Mouse (Mus musculus) brain, embryonic 18.5 days (tissue): ENCODE data around the gene Slc22a15.

ENCODE experiments used
- DNase-seq: peaks from one replicate; pipeline ENCODE4 v3.0.0-alpha.2; 2012; ENCODE audit warnings: low read depth, low spot score

The Slc22a15 gene

DNA sequence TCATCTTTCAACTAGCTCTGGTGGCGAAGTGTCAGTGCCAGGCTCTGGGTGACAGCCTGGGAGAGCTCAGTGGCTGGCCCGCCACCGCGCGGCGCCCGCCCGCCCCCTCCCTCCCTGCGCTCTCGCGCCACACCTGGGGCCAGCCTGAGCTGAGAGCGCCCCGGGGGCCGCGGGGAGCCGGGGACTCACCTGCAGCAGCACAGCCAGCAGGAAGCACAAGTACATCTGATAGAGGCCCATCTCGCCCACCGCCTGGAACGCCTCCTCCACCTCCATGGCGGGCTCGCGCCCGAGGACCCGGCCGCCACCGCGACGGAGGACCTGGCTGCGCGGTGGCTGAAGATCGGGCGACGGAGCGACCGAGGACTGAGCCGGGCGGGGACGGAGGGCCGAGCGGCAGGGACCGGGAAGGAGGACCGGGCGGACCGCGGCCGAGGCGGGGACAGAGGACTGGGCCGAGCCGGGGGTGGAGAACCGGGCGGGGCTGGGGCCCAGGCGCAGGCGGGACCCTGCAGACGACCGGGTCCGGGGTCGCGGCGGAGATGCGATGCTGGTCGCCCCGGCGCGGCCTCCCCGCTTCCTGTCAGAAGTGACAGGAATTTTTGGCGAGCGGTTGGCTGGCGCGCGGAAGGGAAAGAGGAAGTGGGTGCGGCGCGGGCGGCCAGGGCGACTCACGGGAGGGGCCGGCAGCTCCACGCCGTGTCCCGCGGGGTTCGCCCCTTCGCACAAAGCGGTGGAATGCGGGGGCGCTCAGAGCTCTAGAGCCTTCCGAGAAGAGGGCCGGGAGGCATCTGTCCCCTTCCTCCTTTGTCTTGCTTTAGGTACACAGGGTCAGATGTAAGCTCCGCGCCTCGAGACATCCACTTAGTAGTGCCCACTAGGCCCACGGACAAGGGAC lies at the start of gene Slc22a15:
Gene Slc22a15 (minus strand): TSS at position 611 of the 898 bp plus-strand sequence.
- DNase-seq, result no peak

DNA sequence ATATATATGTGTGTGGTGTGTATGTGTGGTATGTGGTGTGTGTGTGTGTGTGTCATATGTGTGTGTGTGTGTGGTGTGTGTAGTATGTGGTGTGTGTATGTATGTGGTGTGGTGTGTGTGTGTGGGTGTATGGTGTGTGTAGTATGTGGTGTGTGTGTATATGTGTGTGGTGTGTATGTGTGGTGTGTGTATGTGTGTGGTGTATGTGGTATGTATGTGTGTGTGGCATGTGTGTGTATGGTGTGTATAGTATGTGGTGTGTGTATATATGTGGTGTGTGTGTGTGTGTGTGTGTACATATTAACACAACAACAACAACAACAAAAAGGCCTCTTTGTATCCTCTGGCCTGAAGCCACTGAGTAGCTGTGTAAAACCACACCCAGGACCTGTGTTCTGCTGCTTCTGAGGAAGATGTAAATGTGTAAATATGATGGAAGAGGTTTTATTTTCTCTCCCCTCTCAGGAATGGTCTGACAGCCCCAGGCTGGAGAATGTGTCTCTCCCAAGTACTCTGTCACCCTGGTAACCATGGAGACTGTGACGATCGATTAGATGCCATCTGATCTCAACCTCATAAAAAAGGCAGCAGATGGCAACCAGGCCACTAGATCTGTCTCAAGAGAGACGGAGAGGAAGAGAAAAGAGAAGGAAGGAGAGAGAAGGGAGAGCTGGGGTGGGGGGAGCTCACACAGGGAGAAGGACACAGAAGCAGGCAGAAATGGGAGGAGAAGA lies 42.7 kb upstream of the Slc22a15 start:
- DNase-seq, result no peak

DNA sequence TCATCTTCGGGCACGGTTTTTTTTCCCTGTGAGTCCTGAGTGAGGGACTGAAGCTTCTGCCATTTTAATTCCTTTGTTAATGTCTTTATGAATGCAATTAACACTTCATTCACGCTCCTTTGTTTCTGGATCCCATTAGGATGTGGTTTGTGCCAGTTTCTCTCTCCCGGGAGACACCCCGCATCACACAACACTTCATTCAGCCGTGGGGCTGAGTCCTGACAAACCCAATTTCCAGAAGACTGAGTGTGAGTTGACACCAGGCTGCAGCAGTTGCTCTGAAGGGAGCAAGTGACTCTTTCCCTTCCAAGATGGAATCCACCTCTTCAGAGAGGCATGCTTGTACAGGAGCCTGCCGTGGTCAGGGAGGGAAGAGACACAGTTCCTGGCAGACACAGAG lies 40.1 kb upstream of the Slc22a15 start:
- DNase-seq, result no peak

DNA sequence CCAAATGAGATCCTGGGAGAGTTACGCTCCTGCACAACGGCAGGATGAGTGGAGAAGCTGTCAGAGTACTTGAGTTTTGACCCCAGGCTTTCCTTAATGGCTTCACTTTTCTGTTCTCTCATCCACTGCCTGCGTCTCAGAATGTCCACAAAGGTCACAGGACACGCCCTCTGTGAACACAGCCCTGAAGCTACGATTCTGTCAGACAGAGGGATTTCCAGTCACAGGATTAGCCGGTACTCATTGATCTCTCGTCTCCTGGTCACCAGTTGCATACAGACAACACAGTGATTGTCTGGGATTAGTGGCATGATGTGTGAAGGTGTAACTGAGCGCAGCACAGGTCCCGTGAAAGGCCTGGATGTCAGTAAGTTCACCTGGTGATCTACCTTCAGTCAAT lies 39.2 kb upstream of the Slc22a15 start:
- no peak for DNase-seq

DNA sequence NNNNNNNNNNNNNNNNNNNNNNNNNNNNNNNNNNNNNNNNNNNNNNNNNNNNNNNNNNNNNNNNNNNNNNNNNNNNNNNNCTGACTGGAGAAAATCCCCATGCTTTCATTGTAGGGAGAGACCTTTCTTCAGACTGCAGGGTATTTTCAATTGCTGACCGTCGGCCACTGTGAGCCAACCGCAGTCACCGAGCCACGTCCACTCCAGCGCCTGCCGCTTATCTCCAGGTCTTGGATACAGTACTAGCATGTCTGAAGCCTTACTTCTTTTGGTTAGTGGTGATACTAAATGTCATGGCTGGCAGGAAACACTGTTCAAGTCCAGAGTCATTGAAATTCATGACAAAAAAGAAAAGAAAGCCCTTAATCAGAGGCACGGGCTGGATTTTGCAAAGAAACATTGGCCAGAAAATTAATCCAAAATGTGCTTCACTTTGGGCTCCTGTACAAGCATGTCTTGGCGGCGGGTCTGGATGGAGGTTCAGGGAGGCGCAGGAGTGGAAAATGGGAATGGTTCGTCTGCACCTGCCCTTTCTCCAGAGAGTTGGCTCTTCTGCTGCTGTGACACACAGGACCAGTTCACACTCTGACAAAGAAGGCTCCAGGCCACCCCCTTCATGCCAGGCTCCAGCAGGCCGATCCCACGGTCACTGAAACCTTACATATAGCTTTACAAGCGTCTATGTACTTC lies 37.0 kb upstream of the Slc22a15 start:
- DNase-seq, result no peak

DNA sequence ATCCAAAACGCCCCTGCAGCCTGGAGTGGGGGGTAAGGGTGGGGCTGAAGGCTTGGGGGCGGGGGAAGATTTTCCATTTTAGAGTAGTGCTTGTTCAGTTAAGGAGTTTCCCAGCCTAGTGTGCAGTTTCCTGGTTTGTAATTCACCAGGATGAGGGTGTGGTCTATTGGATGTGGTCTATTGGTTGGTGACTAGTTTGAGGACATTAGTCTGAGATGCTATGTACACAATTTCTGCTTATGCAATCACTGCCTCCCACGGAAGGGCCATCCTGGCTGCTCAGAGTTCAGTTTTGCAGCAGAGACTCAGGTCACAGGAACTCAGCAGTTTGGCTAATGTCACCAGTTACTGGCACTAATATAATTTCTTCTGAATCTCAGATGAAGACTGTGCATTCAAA lies 33.8 kb upstream of the Slc22a15 start:
- DNase-seq, result no peak

DNA sequence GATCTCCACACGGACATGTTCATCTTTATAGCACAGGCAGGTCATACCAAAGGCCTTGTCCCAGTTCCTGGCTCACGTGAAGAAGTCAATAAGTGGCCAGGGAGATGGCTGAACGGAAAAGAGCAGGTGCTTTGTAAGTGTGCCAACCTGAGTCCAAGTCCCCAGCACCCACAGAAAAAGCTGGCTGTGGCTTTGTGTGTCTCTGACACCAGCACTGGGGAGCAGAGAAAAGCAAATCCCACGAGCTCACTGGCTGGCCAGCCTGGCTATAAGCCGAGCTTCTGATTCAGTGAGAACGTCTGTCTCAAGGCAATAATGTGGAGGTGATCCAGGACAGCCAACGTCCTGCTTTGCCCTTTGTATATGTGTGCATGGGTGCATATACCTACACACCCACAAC lies 29.3 kb upstream of the Slc22a15 start:
- DNase-seq, result no peak

DNA sequence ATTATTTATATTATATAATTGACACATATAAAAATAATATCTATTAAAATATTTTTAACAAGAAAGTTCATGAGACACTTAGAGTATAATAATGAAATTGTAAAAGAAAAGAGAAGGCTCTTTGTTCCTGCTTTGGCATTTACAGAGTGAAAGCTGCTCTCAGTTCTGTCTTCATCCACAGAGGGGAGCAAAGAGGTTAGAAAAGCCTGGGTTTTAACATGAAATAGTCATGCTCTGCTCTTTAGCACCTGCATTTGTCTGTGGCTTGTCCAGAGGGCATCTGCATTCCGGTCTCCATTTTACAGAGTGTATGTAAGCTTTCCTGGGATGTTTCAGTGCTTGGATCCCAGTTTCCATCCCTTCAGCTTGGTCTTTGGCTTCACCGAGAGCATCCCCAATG lies 28.3 kb upstream of the Slc22a15 start:
- no peak for DNase-seq

DNA sequence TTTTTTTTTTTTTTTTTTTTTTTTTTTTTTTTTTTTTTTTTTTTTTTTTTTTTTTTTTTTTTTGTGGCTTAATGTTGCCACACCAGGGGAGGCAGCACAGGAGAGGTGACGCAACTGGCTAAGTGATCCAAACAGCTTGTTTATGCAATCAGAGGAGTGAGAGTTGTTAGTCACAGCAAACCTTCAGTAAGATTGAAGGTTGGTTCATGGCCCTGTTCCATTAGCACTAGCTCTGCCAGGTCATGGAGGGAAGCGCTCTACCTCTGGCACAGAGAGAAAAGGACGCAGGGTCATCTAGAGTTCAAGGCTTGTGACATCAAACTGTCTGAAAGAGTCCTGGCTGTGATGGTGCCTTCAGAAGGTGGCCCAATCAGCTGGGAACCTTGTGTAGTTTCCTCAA lies 24.3 kb upstream of the Slc22a15 start:
- no peak for DNase-seq

DNA sequence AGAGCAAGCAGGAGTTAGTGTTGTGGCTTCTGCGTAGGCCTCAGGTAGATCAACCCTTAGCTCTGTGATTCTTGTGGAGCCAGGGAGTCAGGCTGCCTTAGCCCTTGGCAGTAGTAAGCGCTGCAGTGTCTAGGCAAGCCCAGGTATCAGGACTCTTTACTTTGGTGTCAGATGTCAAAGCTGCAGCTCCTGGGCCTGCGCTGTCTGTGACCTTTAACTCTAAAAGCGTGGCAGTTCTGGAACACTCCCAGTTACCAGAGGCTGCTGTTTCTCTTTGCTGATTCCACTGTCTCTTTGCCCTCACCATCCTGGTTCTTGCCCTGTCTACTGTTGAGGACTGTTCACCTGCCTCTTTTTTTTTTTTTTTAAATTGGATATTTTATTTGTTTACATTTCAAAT lies 23.0 kb upstream of the Slc22a15 start:
- no peak for DNase-seq

DNA sequence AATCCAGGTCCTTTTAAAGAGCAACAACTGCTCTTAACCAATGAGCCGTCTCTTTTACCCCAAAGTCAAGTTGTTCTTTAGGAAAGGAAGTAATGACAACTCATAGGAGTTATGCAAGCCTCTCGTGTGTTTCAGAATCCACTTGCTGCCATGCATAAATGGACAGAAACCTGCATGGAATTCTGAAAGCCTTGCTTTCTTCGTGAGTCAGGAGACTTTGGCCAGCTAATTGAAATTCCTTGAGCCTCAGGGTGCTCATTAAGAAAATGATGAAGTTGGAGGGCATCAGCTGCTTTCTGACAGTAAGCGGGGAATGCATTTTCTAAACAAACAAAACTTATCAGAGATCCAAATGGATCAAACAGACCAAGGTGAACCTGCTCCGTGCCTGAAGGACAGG lies 21.0 kb upstream of the Slc22a15 start:
- no peak for DNase-seq

DNA sequence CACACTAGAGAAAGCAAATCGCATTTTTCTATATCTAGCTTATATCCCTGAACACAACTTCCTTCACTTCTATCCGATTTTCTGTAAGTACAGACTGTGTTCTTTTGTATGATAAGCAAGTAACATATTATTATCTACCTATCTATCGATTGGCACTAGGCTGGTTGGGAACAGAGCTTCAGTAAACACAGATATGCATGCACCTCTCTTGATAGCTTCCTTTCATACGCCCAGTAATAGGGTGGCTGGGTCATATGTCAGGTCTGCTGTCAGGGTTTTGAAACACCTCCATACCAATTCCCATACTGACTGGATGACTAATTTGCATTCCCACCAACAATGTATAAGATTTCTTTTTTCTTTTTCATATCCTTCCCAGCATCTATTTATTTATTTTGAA lies 16.2 kb upstream of the Slc22a15 start:
- no peak for DNase-seq

DNA sequence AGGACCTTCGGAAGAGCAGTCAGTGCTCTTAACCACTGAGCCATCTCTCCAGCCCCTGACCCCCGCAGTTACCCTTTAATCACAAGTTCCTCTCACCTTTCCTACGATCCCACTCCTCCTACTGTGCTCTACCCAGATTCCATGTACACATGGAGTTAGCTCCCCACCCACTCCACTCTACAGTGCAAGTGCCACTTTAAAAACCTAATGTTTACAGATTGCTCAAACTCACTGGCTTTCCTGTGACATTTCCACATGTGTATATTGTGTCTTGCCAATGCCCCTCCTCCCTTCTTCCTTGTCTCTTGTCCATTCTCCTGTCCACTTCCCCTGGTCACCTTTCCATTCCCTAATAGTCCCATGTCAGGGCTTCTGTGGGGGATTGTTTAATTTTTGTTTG lies 15.6 kb upstream of the Slc22a15 start:
- no peak for DNase-seq

DNA sequence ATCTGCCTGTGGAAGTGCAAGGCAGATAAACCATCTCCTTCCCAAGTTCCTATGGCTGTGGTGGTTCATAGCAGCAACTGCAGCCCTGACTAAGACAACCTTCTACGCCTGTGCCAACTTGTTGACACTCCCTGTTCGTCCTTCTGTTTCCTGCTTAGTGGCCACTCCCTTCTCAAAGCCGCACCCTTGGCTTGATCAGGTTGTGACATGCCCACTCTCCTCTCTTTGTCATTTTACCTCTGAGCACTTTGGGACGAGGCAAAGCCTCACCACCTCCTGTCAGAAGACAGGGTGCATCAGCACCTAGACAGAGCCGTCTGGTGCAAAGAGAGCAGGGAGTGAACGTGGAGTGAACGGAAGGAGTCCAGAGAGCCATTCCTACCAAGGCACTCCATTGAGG lies 14.9 kb upstream of the Slc22a15 start:
- DNase-seq, result no peak

DNA sequence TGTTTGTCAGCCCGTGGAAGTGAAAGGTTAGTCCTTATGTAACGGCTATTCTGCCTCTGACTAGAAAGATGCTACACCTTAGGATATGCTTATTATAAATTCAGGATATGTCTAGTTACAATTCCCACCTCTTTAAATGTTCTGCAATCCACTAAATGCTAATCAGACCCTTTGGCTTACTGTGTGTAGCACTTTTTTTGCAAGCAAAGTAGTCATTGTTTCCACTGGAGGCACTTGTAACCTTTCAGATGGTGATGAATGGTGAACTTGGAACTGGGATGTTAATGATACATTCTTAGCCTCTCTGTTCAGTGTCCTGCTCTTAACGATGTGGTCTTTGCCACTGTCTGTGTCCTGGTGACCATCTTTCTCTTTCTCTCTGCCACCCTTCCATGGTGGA lies 12.1 kb upstream of the Slc22a15 start:
- DNase-seq, result no peak

DNA sequence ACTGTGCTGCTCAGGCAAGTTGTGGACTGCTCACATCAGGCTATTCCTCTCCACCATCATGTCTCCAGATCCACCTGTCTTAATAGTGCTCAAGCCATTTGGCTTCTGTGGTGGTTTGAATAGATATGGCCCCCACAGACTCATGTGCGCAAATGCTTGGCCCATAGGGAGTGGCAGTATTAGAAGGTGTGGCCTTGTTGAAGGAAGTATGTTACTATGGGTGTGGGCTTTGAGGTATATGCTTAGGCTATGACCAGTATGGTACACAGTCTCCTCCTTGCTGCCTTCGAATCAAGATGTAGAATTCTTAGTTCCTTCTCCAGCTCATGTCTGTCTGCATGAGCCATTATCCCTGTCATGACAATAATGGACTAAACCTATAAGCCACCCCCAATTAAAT lies 9.6 kb upstream of the Slc22a15 start:
- no peak for DNase-seq

DNA sequence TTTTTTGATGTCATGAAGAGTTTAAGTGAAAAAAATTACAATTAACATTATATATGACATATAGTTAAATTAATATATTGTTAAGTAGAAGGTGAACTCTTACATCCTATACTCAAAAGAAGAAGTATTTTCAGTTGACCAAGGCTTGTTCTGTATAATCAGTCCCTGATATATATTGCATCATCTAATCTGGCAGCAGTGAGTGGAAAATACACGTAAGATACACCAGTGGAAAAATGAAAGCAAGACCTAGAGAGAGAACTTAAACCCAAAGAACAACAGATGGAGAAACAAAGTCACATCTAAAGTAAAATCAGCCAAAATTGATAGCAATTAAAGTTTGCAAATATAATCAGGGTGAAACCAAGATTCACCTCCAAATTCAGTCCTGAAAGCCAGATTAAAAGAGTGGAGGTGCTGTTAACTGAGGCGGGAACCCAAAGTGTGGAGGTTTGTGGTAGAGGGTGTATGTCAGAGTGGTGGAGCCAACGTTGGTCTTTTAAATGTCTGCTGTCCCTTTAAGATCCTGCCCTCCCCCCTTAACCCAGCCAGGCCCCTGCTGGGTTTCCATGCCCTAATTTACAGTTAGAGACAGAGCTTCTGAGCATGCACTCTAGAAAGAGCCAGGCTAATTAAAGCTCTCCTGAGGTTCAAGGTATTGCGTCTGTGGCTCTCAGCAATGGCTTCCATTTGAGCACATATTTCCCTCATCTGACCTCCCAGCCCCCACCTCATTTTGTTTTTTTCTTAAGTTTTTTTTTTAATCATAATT lies 5.0 kb upstream of the Slc22a15 start:
- DNase-seq, result no peak

DNA sequence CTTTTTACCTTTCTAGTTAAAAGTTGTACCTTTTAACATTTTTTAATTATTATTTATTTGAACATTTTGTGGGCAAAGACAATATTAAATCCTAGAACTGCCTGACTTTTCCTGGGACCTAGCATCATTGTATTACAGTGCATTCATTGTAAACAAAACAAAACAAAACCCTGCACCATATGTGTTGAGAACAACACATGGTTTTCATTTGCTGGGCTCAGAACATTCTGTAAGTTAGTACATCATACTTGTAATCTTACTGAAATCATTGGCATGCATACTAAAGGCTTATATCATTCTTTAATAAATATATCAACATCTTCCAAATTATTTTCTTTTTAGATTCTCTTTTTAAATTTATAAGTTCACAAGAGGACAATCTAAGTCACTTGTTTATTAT lies 2.4 kb upstream of the Slc22a15 start:
- DNase-seq, result no peak

DNA sequence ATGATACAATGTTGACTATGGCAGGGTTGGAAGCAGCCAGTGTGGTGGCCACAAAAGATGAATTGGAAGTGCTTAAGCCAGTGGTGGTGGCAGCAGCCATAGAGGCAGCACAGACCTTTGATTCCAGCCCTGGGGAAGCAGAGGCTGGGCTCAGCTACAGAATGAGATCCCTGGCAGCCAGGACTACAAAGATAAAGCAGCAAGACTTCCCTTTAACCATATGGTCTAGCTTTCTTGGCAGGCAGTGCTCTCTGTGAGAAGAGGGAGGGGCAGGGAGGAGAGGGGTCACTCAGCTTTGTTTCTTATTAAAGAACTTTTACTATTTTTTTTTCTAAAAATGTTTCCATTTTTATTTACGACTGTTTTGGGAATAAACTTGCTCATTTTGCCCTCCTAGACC lies 1.4 kb upstream of the Slc22a15 start:
- DNase-seq, result no peak

DNA sequence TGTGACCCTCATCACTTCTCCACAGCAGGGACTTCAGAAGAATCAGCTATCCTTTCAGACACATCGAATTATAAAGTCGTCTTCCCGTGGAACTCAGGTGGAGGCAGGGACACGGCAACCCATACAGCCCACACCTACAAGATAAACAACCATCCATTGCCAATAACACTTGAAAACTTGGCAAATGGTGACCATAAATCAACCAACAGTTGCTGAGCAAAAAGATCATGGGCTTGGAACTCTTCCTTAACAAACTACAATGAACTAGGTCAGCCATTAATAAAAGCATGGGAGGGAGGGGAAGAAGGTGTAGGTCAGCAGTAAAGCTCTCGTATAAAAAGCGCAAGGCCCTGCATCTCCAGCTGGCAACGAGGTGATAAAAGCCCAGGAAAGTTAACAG lies 1.9 kb downstream of the Slc22a15 start:
- no peak for DNase-seq

DNA sequence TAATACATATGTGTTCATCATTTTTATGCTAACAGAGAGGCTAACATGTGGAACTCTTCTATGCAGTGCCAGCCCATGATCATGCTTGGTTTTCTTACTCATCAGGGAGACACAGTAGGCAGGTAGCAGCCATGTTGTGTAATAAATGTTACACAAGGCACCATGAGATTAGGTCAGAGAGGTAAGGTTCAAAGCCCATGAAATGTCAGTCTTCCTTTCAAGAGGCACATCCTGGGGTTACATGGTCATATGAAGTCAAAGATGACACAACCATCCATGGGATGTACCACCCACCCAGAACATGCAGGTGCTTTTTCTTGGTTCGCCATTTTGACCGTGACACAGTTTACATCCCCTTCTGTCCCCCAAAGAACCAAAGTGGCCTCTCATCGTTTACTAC lies 5.7 kb downstream of the Slc22a15 start:
- DNase-seq, result no peak

DNA sequence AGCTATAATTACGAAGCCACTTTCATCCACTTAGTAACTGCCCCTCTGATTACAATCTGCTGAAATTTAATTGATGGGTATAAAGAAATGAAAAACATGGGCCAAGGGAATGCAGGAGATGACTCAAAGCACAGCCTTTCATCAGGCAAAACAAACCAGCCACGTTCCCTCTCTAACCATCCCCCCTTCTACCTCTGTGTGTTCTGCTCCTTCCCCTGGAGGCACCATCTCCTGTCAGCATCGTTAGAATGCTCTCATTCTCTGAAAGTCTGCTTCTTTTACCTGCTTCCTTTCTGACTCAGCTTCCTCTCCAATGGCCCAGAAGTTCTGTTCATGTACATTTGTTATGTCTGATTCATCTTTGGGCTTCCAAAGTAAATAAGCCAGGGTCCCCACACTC lies 6.6 kb downstream of the Slc22a15 start:
- DNase-seq, result no peak
